In genomic region chr9:30980467-30980866, GRCm38 (mm10) we compare ENCODE assay signal across 24 mouse cellular contexts. TPM values are rescaled to one million over a fixed set of nuclear protein-coding genes. Genes with fewer than 3 reads are reported as not detected.
DNase-seq lines count a peak whose midpoint lies in the region; ATAC-seq and TF ChIP-seq lines count a peak whose summit lies in the region.
"Had no signal": no experiment of that assay in that cellular context is flagged by ENCODE, and none has a peak within 500 bp of the region (broad histone marks: within the 10 kb centered on the region; RNA-seq: fewer than 3 reads in every experiment).

No protein-coding gene starts in this region.

- no peak overlapping the region for H3K4me3 ChIP-seq in heart, adult 2 months
- no peak overlapping the region for H3K4me3 ChIP-seq in heart, embryonic 10.5 days
- H3K4me3 ChIP-seq in lung, embryonic 14.5 days (ENCODE audit: low read depth, low read length): no peak overlapping the region
- H3K4me3 ChIP-seq: forebrain, embryonic 10.5 days; hindbrain, embryonic 10.5 days; limb, embryonic 13.5 days; liver, embryonic 12.5 days; midbrain, embryonic 12.5 days had no signal

- H3K27me3 ChIP-seq in heart, adult 2 months (ENCODE audit: control insufficient read depth, insufficient read depth, low read length): no peaks in the 10 kb centered on the region
- no peaks in the 10 kb centered on the region for H3K27me3 ChIP-seq in heart, embryonic 10.5 days (ENCODE audit: insufficient read depth, poor library complexity, severe bottlenecking)
- H3K27me3 ChIP-seq in lung, embryonic 14.5 days (ENCODE audit: insufficient read depth, low read length): no peaks in the 10 kb centered on the region
- H3K27me3 ChIP-seq: limb, embryonic 13.5 days; liver, embryonic 12.5 days; midbrain, embryonic 12.5 days had no signal

- H3K4me2 ChIP-seq in lung, embryonic 14.5 days: no peak overlapping the region
- H3K4me2 ChIP-seq: limb, embryonic 13.5 days; liver, embryonic 12.5 days; midbrain, embryonic 12.5 days had no signal

- no peaks in the 10 kb centered on the region for H3K9me3 ChIP-seq in heart, embryonic 10.5 days
- no peaks in the 10 kb centered on the region for H3K9me3 ChIP-seq in lung, embryonic 14.5 days (ENCODE audit: low read depth, low read length)
- H3K9me3 ChIP-seq: forebrain, embryonic 10.5 days; hindbrain, embryonic 10.5 days; limb, embryonic 13.5 days; liver, embryonic 12.5 days; midbrain, embryonic 12.5 days had no signal

- no peaks in the 10 kb centered on the region for H3K4me1 ChIP-seq in heart, adult 2 months (ENCODE audit: control insufficient read depth, insufficient read depth, low read length)
- peaks cover 5% of the 10 kb centered on the region; the same call in 1 of the 2 replicates for H3K4me1 ChIP-seq in heart, embryonic 10.5 days
- H3K4me1 ChIP-seq in lung, embryonic 14.5 days (ENCODE audit: insufficient read depth): no peaks in the 10 kb centered on the region
- H3K4me1 ChIP-seq: forebrain, embryonic 10.5 days; hindbrain, embryonic 10.5 days; liver, embryonic 12.5 days; midbrain, embryonic 12.5 days had no signal

- no peaks in the 10 kb centered on the region for H3K36me3 ChIP-seq in heart, adult 2 months (ENCODE audit: control insufficient read depth, insufficient read depth, low read length)
- no peaks in the 10 kb centered on the region for H3K36me3 ChIP-seq in heart, embryonic 10.5 days
- no peaks in the 10 kb centered on the region for H3K36me3 ChIP-seq in lung, embryonic 14.5 days (ENCODE audit: insufficient read depth)
- H3K36me3 ChIP-seq: forebrain, embryonic 10.5 days; hindbrain, embryonic 10.5 days; limb, embryonic 13.5 days; liver, embryonic 12.5 days; midbrain, embryonic 12.5 days had no signal

- no peaks in the 10 kb centered on the region for H3K79me2 ChIP-seq in heart, adult 2 months (replicated peaks; ENCODE audit: control insufficient read depth, insufficient read depth, low read length)

- no peak for TF ChIP-seq POLR2A in heart, adult 2 months (IDR thresholded peaks at IDR 0.05; ENCODE audit: insufficient read depth, low read depth, low read length)

- intact Hi-C loops in heart, adult 2 months (cut with DNase I): no loop called here
- intact Hi-C loops in heart, postnatal 25 days (cut with DNase I): no loop called here

- TF ChIP-seq EP300 in heart, adult 2 months (IDR thresholded peaks at IDR 0.05; ENCODE audit: insufficient read depth, low read depth, low read length): no peak

- ATAC-seq in lung, embryonic 14.5 days (ENCODE audit: insufficient read depth): no peak
- no peak for ATAC-seq in cerebellum, adult (ENCODE audit: insufficient number of reproducible peaks, low FRiP score, low TSS enrichment)
- ATAC-seq: hindbrain, embryonic 16.5 days; liver, embryonic 12.5 days had no signal

- 40% methylated on average over 2 of the region's 2 CpGs for WGBS in heart, adult 2 months
- 56% methylated on average over 2 of the region's 2 CpGs for WGBS in heart, embryonic 10.5 days
- WGBS in lung, embryonic 14.5 days: 52% methylated on average over 2 of the region's 2 CpGs

- TF ChIP-seq CTCF in heart, adult 2 months (IDR thresholded peaks at IDR 0.05): peak; percentile 38
- TF ChIP-seq CTCF in lung, embryonic 14.5 days (IDR thresholded peaks at IDR 0.05; ENCODE audit: low read depth): peak; percentile 19; the same call in 1 of the 2 replicates

- H3K9ac ChIP-seq in heart, adult 2 months (ENCODE audit: low read depth, low read length): no peak overlapping the region
- H3K9ac ChIP-seq in lung, embryonic 14.5 days: no peak overlapping the region
- H3K9ac ChIP-seq: limb, embryonic 13.5 days; liver, embryonic 12.5 days; midbrain, embryonic 12.5 days had no signal

- H3K27ac ChIP-seq in heart, adult 2 months: no peak overlapping the region
- H3K27ac ChIP-seq in heart, embryonic 10.5 days: no peak overlapping the region
- no peak overlapping the region for H3K27ac ChIP-seq in lung, embryonic 14.5 days (ENCODE audit: low read depth)
- H3K27ac ChIP-seq: forebrain, embryonic 10.5 days; hindbrain, embryonic 10.5 days; limb, embryonic 13.5 days; liver, embryonic 12.5 days; midbrain, embryonic 12.5 days had no signal

- DNase-seq in heart, adult 2 months: no peak
- DNase-seq in heart, postnatal 25 days (ENCODE audit: low spot score): no peak
- DNase-seq in heart, postnatal 4 days: peak; percentile 26
- no peak for DNase-seq in heart, embryonic 10.5 days (ENCODE audit: low spot score)
- DNase-seq in lung, embryonic 14.5 days: peak; percentile 19
- DNase-seq in lung, postnatal 4 days: no peak
- DNase-seq in brain, adult 2 months (ENCODE audit: low read depth, low spot score): peak; percentile 33
- DNase-seq: adrenal gland, postnatal 36 days; cerebellum, adult 11-12 months; cerebellum, postnatal 10 days; gastrocnemius, postnatal 10 days; kidney, adult 11 months; lung, adult 18-20 months; right cerebral cortex, postnatal 25 days; spleen, adult 18-20 months had no signal

RNA-seq across cellular contexts. Expression of gene Adamts8, which starts 38.1 kb away (rescaled TPM):
- total RNA-seq in heart, adult 2 months (2021): 1 to 10 TPM; 2.0 to 3.6 TPM
- polyA plus RNA-seq in heart, adult 2 months (2012; rRNA removed): 1.5 and 3.3 TPM in 2 replicates
- 1 to 10 TPM; 3.7 to 6.0 TPM for total RNA-seq in heart, postnatal 25 days (2021)
- total RNA-seq in heart, postnatal 4 days (2021): 10 to 100 TPM; 34.3 to 35.1 TPM
- polyA plus RNA-seq in heart, embryonic 10.5 days (2016; fragmentation: Nextera tagmentation; extraction: Ambion mirVana): 1.3 and 2.7 TPM in 2 replicates
- 2.0 and 3.1 TPM in 2 replicates for polyA plus RNA-seq in lung, embryonic 14.5 days (2014; fragmentation: Nextera tagmentation; extraction: Ambion mirVana)
- total RNA-seq: granulocyte monocyte progenitor cell, adult 5-6 weeks; megakaryocyte, adult 5-6 weeks had no signal

RNA-seq across cellular contexts. Expression of gene Zbtb44, which starts 50.0 kb away (rescaled TPM):
- 10 to 100 TPM; 30.5 to 30.6 TPM for total RNA-seq in heart, adult 2 months (2021)
- polyA plus RNA-seq in heart, adult 2 months (2012; rRNA removed): 4.8 and 9.1 TPM in 2 replicates
- total RNA-seq in heart, postnatal 25 days (2021): 10 to 100 TPM; 28.3 to 35.8 TPM
- total RNA-seq in heart, postnatal 4 days (2021): 10 to 100 TPM; 32.2 to 33.5 TPM
- polyA plus RNA-seq in heart, embryonic 10.5 days (2016; fragmentation: Nextera tagmentation; extraction: Ambion mirVana): 4.6 and 6.1 TPM in 2 replicates
- 8.0 TPM in 2 replicates for polyA plus RNA-seq in lung, embryonic 14.5 days (2014; fragmentation: Nextera tagmentation; extraction: Ambion mirVana)

RNA-seq across cellular contexts. Expression of gene Adamts15, which starts 58.2 kb away (rescaled TPM):
- total RNA-seq in heart, adult 2 months (2021): 1 to 10 TPM; 7.6 to 8.5 TPM
- polyA plus RNA-seq in heart, adult 2 months (2012; rRNA removed): 6.4 and 10.5 TPM in 2 replicates
- 10 to 100 TPM in 1 of 2 experiments, 1 to 10 TPM in 1; 8.3 to 10.6 TPM for total RNA-seq in heart, postnatal 25 days (2021)
- total RNA-seq in heart, postnatal 4 days (2021): 10 to 100 TPM; 11.5 to 15.2 TPM
- 6.4 and 7.9 TPM in 2 replicates for polyA plus RNA-seq in heart, embryonic 10.5 days (2016; fragmentation: Nextera tagmentation; extraction: Ambion mirVana)
- polyA plus RNA-seq in lung, embryonic 14.5 days (2014; fragmentation: Nextera tagmentation; extraction: Ambion mirVana): 6.2 and 6.4 TPM in 2 replicates
- total RNA-seq: granulocyte monocyte progenitor cell, adult 5-6 weeks had no signal

Comparison
In these comparisons a context has a peak if more than half of its experiments do, and no peak if none do; other contexts are left out.
1. DNase-seq: peak in heart, postnatal 4 days (single experiment), lung, embryonic 14.5 days (single experiment) and brain, adult 2 months (single experiment); none in heart, adult 2 months (0 of 2), heart, postnatal 25 days (single experiment), heart, embryonic 10.5 days (single experiment) and lung, postnatal 4 days (0 of 2).
2. RNA of gene Adamts8, which starts 38.1 kb away (total RNA-seq): 34.3 to 35.1 TPM in heart, postnatal 4 days; 3.7 to 6.0 TPM in heart, postnatal 25 days and 2.0 to 3.6 TPM in heart, adult 2 months; every median in the first group is over 4 times any median in the second.